Mouse (Mus musculus) forebrain, embryonic 16.5 days (tissue): ENCODE results near the gene Dock4. TPM values are rescaled to one million over a fixed set of nuclear protein-coding genes. Genes with fewer than 3 reads are reported as not detected.

Experiments used
- ATAC-seq: fragments of 200-750 bp; cut with Nextera tagmentation; 2 replicates; pipeline ENCODE4 v1.8.0; 2017; ENCODE audit warnings: mild to moderate bottlenecking, moderate library complexity
- H3K27ac ChIP-seq: fragments of 300-500 bp; sonication (generic); 2 replicates; pipeline ENCODE4 v1.5.1; 2014; ENCODE audit warnings: low read length, control low read depth
- H3K27me3 ChIP-seq: fragments of 300-500 bp; sonication (generic); replicated peaks from 2 replicates; pipeline ENCODE4 v1.6.1; 2014; ENCODE audit warnings: low read length; ENCODE audit not compliant: control insufficient read depth, insufficient read depth
- H3K36me3 ChIP-seq: fragments of 300-500 bp; sonication (generic); 2 replicates; pipeline ENCODE4 v1.6.1; 2014; ENCODE audit not compliant: control insufficient read depth, insufficient read depth
- H3K4me1 ChIP-seq: fragments of 300-500 bp; sonication (generic); replicated peaks from 2 replicates; pipeline ENCODE4 v1.6.1; 2014; ENCODE audit warnings: low read length; ENCODE audit not compliant: control insufficient read depth, insufficient read depth
- H3K4me2 ChIP-seq: fragments of 300-500 bp; sonication (generic); 2 replicates; pipeline ENCODE4 v1.6.1; 2014; ENCODE audit warnings: mild to moderate bottlenecking, low read length, control low read depth
- H3K4me3 ChIP-seq: fragments of 300-500 bp; sonication (generic); replicated peaks from 2 replicates; pipeline ENCODE4 v1.5.1; 2014; ENCODE audit warnings: mild to moderate bottlenecking, low read length, control low read depth
- H3K9ac ChIP-seq: fragments of 300-500 bp; sonication (generic); replicated peaks from 2 replicates; pipeline ENCODE4 v1.6.1; 2014; ENCODE audit warnings: low read depth, low read length, control low read depth
- H3K9me3 ChIP-seq: fragments of 300-500 bp; sonication (generic); 2 replicates; pipeline ENCODE4 v1.6.1; 2016; ENCODE audit warnings: low read length; ENCODE audit not compliant: control insufficient read depth
- WGBS: fragments of 180-500 bp; shearing (Covaris S2); extraction: QIAGEN DNeasy Blood & Tissue Kit; methylation state at CpG from one replicate; pipeline ENCODE4 v1.1.7; 2014; 5-methylcytosine and 5-hydroxymethylcytosine counted together
- polyA plus RNA-seq: library from polyadenylated mRNA; unstranded; fragments of >200 nt; fragmentation: Nextera tagmentation; extraction: Ambion mirVana; gene quantifications from 2 replicates; pipeline ENCODE4 v1.2.1, GENCODE M21; 2015

Gene Dock4
- polyA plus RNA-seq, 1 experiment from 2014 or later: 41.6 TPM

DNA sequence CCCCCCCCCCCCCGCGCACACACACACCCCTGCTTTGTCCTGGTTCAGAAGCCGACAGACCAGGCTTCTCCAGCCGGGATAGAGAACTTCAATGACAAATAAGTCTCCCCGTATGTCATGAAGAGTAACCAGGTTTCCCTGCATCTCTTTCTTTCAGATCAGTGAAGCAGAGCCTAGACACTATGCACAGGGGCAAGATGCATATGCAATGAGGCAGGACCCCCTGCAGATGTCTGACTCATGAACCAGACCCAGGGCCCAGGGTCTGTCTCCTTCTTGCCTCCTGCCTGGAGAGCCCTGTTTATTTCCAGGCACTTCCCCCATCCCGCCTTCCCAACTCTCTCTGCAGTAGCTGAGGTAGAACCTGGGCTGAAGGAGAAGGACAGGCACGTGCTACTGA lies 448.0 kb downstream of the Dock4 start:
- H3K9me3 ChIP-seq: no peaks in the 10 kb centered on the region
- H3K4me3 ChIP-seq: no peak overlapping the region
- no peak overlapping the region for H3K4me2 ChIP-seq
- 47% methylated on average over 5 of the region's 7 CpGs for WGBS
- H3K9ac ChIP-seq: no peak overlapping the region
- H3K36me3 ChIP-seq: no peaks in the 10 kb centered on the region
- H3K4me1 ChIP-seq: peaks cover 4% of the 10 kb centered on the region; the same call in 1 of the 2 replicates
- no peak overlapping the region for H3K27ac ChIP-seq
- no peak for ATAC-seq
- no peaks in the 10 kb centered on the region for H3K27me3 ChIP-seq

GRCm38 (mm10) chr12:40894695-40895094 lies 448.9 kb downstream of the Dock4 start:
- WGBS: 93% methylated on average over 5 of the region's 5 CpGs
- no peak overlapping the region for H3K4me2 ChIP-seq
- no peaks in the 10 kb centered on the region for H3K9me3 ChIP-seq
- H3K9ac ChIP-seq: no peak overlapping the region
- H3K36me3 ChIP-seq: no peaks in the 10 kb centered on the region
- H3K4me3 ChIP-seq: no peak overlapping the region
- ATAC-seq: no peak
- H3K4me1 ChIP-seq: peaks cover 4% of the 10 kb centered on the region; the same call in 1 of the 2 replicates
- H3K27me3 ChIP-seq: no peaks in the 10 kb centered on the region
- no peak overlapping the region for H3K27ac ChIP-seq

Other genes with a start within 250 kb of the Dock4 start
- not detected in 2 replicates for gene Lsmem1, start 246.5 kb upstream of the Dock4 start, polyA plus RNA-seq
- 182 and 188 TPM in 2 replicates for gene Ifrd1, start 197.4 kb upstream of the Dock4 start, polyA plus RNA-seq
- 30.5 and 33.4 TPM in 2 replicates for gene Zfp277, start 50 bp upstream of the Dock4 start, polyA plus RNA-seq